Mouse (Mus musculus) urinary bladder, postnatal 4 days (tissue): ENCODE measurements around the gene Add3.
A peak's percentile ranks its signal among the peaks of the same experiment; 100 is the strongest.

Experiments
- DNase-seq, 2 experiments: peaks; one replicate each; pipeline ENCODE4 v3.0.0; 2021 to 2022; ENCODE audit warnings: low spot score in 2 of 2

Gene Add3

GRCm38 (mm10) chr19:53165305-53166240 is 25.3 kb downstream of the Add3 start:
- DNase-seq = no peak

GRCm38 (mm10) chr19:53166367-53166766 is 26.1 kb downstream of the Add3 start:
- no peak for DNase-seq

- no peak for DNase-seq
Measured at GRCm38 (mm10) chr19:53168576-53168975, 28.3 kb downstream of the Add3 start.

- no peak for DNase-seq
Measured at GRCm38 (mm10) chr19:53170651-53171050, 30.4 kb downstream of the Add3 start.

- DNase-seq = no peak
Measured at GRCm38 (mm10) chr19:53174034-53174433, 33.8 kb downstream of the Add3 start.

- no peak for DNase-seq
Measured at GRCm38 (mm10) chr19:53175550-53175949, 35.3 kb downstream of the Add3 start.

GRCm38 (mm10) chr19:53176518-53176917 is 36.3 kb downstream of the Add3 start:
- DNase-seq = no peak

- no peak for DNase-seq
Measured at GRCm38 (mm10) chr19:53178611-53179528, 38.6 kb downstream of the Add3 start.

- DNase-seq = no peak
Measured at GRCm38 (mm10) chr19:53180168-53180803, 40.0 kb downstream of the Add3 start.

GRCm38 (mm10) chr19:53181003-53181861 is 41.0 kb downstream of the Add3 start:
- peak in 1 of 2 experiments; percentile 51 for DNase-seq

- DNase-seq = no peak
Measured at GRCm38 (mm10) chr19:53183620-53184019, 43.4 kb downstream of the Add3 start.

GRCm38 (mm10) chr19:53184216-53184615 is 44.0 kb downstream of the Add3 start:
- DNase-seq = no peak

- DNase-seq = no peak
Measured at GRCm38 (mm10) chr19:53184911-53185310, 44.7 kb downstream of the Add3 start.

GRCm38 (mm10) chr19:53185486-53186134 is 45.4 kb downstream of the Add3 start:
- DNase-seq = no peak

GRCm38 (mm10) chr19:53186456-53186855 is 46.2 kb downstream of the Add3 start:
- no peak for DNase-seq

GRCm38 (mm10) chr19:53187533-53187932 is 47.3 kb downstream of the Add3 start:
- no peak for DNase-seq

GRCm38 (mm10) chr19:53188186-53188585 is 47.9 kb downstream of the Add3 start:
- DNase-seq = no peak

GRCm38 (mm10) chr19:53188724-53189220 is 48.5 kb downstream of the Add3 start:
- no peak for DNase-seq

- no peak for DNase-seq
Measured at GRCm38 (mm10) chr19:53189736-53190135, 49.5 kb downstream of the Add3 start.

- DNase-seq = no peak
Measured at GRCm38 (mm10) chr19:53190232-53190631, 50.0 kb downstream of the Add3 start.
